Mouse (Mus musculus) adrenal gland, postnatal 36 days (tissue): ENCODE results near the gene Sall4. TPM values are rescaled to one million over a fixed set of nuclear protein-coding genes. Genes with fewer than 3 reads are reported as not detected.

ENCODE experiments used
- total RNA-seq, 2 experiments: library from RNA; stranded (reverse); gene quantifications; 2 replicates each; pipeline ENCODE4 v1.2.3; 2021

Sall4 gene
- total RNA-seq, 2 experiments from 2014 or later: not detected

Other genes starting within 250 kb of the Sall4 start
- 1 to 10 TPM; 2.6 to 3.0 TPM for gene Nfatc2, start 166.3 kb downstream of the Sall4 start, total RNA-seq
- gene Atp9a, start 25.5 kb downstream of the Sall4 start, total RNA-seq: 10 to 100 TPM; 70.2 to 81.5 TPM
- gene Zfp64, start 187.6 kb upstream of the Sall4 start, total RNA-seq: 10 to 100 TPM; 16.9 to 18.4 TPM